In genomic region chr3:22180076-22180475, GRCm38 (mm10) we compare ENCODE assay signal across 17 mouse cellular contexts.
"Had no signal": no experiment of that assay in that cellular context is flagged by ENCODE, and none has a peak within 500 bp of the region (broad histone marks: within the 10 kb centered on the region; RNA-seq: fewer than 3 reads in every experiment).

No protein-coding gene starts in this region.

- DNase-seq: kidney, adult 8-10 months; kidney, postnatal 10 days; kidney, postnatal 36 days; layer of hippocampus, postnatal 36 days; left cerebral cortex, postnatal 4 days; retina, postnatal 1 day; thymus, adult 18-20 months; thymus, postnatal 36 days had no signal

- ATAC-seq: intestine, postnatal 0 days; midbrain, embryonic 15.5 days had no signal

- H3K4me1 ChIP-seq: kidney, embryonic 15.5 days; limb, embryonic 12.5 days; limb, embryonic 15.5 days; midbrain, embryonic 12.5 days; midbrain, embryonic 15.5 days; neural tube, embryonic 13.5 days had no signal

- H3K27me3 ChIP-seq: kidney, embryonic 15.5 days; limb, embryonic 12.5 days; limb, embryonic 15.5 days; midbrain, embryonic 12.5 days; midbrain, embryonic 15.5 days; neural tube, embryonic 13.5 days had no signal

- H3K9ac ChIP-seq: kidney, embryonic 15.5 days; limb, embryonic 12.5 days; limb, embryonic 15.5 days; liver, embryonic 14.5 days; midbrain, embryonic 12.5 days; midbrain, embryonic 15.5 days; neural tube, embryonic 13.5 days had no signal

- H3K36me3 ChIP-seq: kidney, embryonic 15.5 days; limb, embryonic 12.5 days; limb, embryonic 15.5 days; midbrain, embryonic 12.5 days; midbrain, embryonic 15.5 days; neural tube, embryonic 13.5 days had no signal

- H3K4me3 ChIP-seq: kidney, embryonic 15.5 days; left cerebral cortex, adult 2 months; limb, embryonic 12.5 days; limb, embryonic 15.5 days; midbrain, embryonic 12.5 days; midbrain, embryonic 15.5 days; neural tube, embryonic 13.5 days had no signal

- H3K4me2 ChIP-seq: kidney, embryonic 15.5 days; limb, embryonic 12.5 days; limb, embryonic 15.5 days; midbrain, embryonic 12.5 days; midbrain, embryonic 15.5 days; neural tube, embryonic 13.5 days had no signal

- H3K9me3 ChIP-seq: kidney, embryonic 15.5 days; limb, embryonic 12.5 days; limb, embryonic 15.5 days; midbrain, embryonic 12.5 days; midbrain, embryonic 15.5 days; neural tube, embryonic 13.5 days had no signal

- H3K27ac ChIP-seq: kidney, embryonic 15.5 days; left cerebral cortex, adult 2 months; limb, embryonic 12.5 days; limb, embryonic 15.5 days; liver, embryonic 14.5 days; midbrain, embryonic 12.5 days; midbrain, embryonic 15.5 days; neural tube, embryonic 13.5 days had no signal
